Mouse (Mus musculus) macrophage (primary cell): ENCODE data around the gene Sept10. TPM values are rescaled to one million over a fixed set of nuclear protein-coding genes. Genes with fewer than 3 reads are reported as not detected.

ENCODE experiments used
- polyA plus RNA-seq: library from polyadenylated mRNA; stranded (reverse); fragments of 250-400 nt; gene quantifications from 3 replicates; pipeline ENCODE4 v1.2.4, GENCODE M21; 2018; ENCODE audit warnings: inconsistent platforms

Gene Sept10
- polyA plus RNA-seq, 1 experiment from 2014 or later, result 10.3 TPM

Other genes with a start within 250 kb of the Sept10 start
- gene Sowahc, start 106 bp upstream of the Sept10 start, polyA plus RNA-seq, result 4.8 to 13.0 TPM (median 11.4 TPM) in 3 replicates
- gene P4ha1, start 101.4 kb upstream of the Sept10 start, polyA plus RNA-seq, result 45.8 to 78.9 TPM (median 65.6 TPM) in 3 replicates
- gene Gm10273, start 173.8 kb upstream of the Sept10 start, polyA plus RNA-seq, result 4.2 to 8.9 TPM (median 7.0 TPM) in 3 replicates
- gene Pla2g12b, start 181.8 kb upstream of the Sept10 start, polyA plus RNA-seq, result not detected in 3 replicates
- gene Oit3, start 219.9 kb upstream of the Sept10 start, polyA plus RNA-seq, result 0.91 to 7.3 TPM (median 4.0 TPM) in 3 replicates